Mouse (Mus musculus): ENCODE results near the gene Rab8a. TPM values are rescaled to one million over a fixed set of nuclear protein-coding genes. Genes with fewer than 3 reads are reported as not detected.
"Not testable (repeated sequence)": the region's sequence is repeated elsewhere in the genome, so short reads cannot be mapped to it uniquely, and the experiment has no call there.

Gene Rab8a
- 10 to 100 TPM; 25.2 to 91.2 (median 49.4) TPM for total RNA-seq (2018; cell fraction: chromatin; rRNA removed)
- total RNA-seq (2018; cell fraction: cytosol; rRNA removed): 100 to 1,000 TPM in 20 of 26 experiments, 10 to 100 TPM in 6; 84.0 to 178 (median 122) TPM
- total RNA-seq (2018; cell fraction: nucleus; rRNA removed): 10 to 100 TPM; 26.0 to 87.1 (median 45.7) TPM
- 103 to 457 TPM (median 106 TPM) in 3 replicates for polyA plus RNA-seq (2018)

- Histone ChIP-seq H3K36me3 (ENCODE audit: inconsistent target) (peaks cover 9% of the 10 kb centered on the region; the same call in 1 of the 2 replicates), H3K27ac (peak within 1 kb of the TSS; percentile 71), H3K79me2 (ENCODE audit: inconsistent target) (peaks cover 60% of the 10 kb centered on the region), H3K4me3 (ENCODE audit: inconsistent target) (peak within 1 kb of the TSS; percentile 85)
- under 1% methylated on average over 78 of the region's 82 CpGs for WGBS (ENCODE audit: missing documents)
Measured at GRCm38 (mm10) chr8:72160707-72161697, at the start of gene Rab8a. TSS of gene Rab8a (plus strand) at chr8:72161200.

- Histone ChIP-seq H3K79me2 (ENCODE audit: inconsistent target) (no peaks in the 10 kb centered on the region), H3K27ac (no peak overlapping the region), H3K36me3 (ENCODE audit: inconsistent target) (no peaks in the 10 kb centered on the region), H3K4me3 (ENCODE audit: inconsistent target) (no peak overlapping the region)
- 94% methylated on average over 3 of the region's 3 CpGs for whole genome bisulfite sequencing (ENCODE audit: missing documents)
Measured at GRCm38 (mm10) chr8:72112486-72112885, 48.5 kb upstream of the Rab8a start.

- Histone ChIP-seq H3K36me3 (ENCODE audit: inconsistent target) (no peaks in the 10 kb centered on the region), H3K27ac (no peak overlapping the region), H3K79me2 (ENCODE audit: inconsistent target) (no peaks in the 10 kb centered on the region), H3K4me3 (ENCODE audit: inconsistent target) (no peak overlapping the region)
- WGBS (ENCODE audit: missing documents): 90% methylated on average over 2 of the region's 2 CpGs
Measured at GRCm38 (mm10) chr8:72115202-72115601, 45.8 kb upstream of the Rab8a start.

- Histone ChIP-seq H3K36me3 (ENCODE audit: inconsistent target) (no peaks in the 10 kb centered on the region), H3K4me3 (ENCODE audit: inconsistent target) (no peak overlapping the region), H3K27ac (no peak overlapping the region), H3K79me2 (ENCODE audit: inconsistent target) (no peaks in the 10 kb centered on the region)
- 58% methylated on average over 4 of the region's 4 CpGs for WGBS (ENCODE audit: missing documents)
Measured at GRCm38 (mm10) chr8:72118616-72119015, 42.4 kb upstream of the Rab8a start.

- H3K4me3 ChIP-seq (ENCODE audit: inconsistent target); H3K79me2 ChIP-seq (ENCODE audit: inconsistent target); H3K36me3 ChIP-seq (ENCODE audit: inconsistent target); H3K27ac ChIP-seq: not testable (repeated sequence)
- WGBS (ENCODE audit: missing documents): 87% methylated on average over 3 of the region's 3 CpGs
Measured at GRCm38 (mm10) chr8:72121486-72121885, 39.5 kb upstream of the Rab8a start.

- Histone ChIP-seq H3K4me3 (ENCODE audit: inconsistent target) (no peak overlapping the region), H3K36me3 (ENCODE audit: inconsistent target) (no peaks in the 10 kb centered on the region), H3K27ac (no peak overlapping the region), H3K79me2 (ENCODE audit: inconsistent target) (no peaks in the 10 kb centered on the region)
- WGBS (ENCODE audit: missing documents): 100% methylated on average over 1 of the region's 1 CpGs
Measured at GRCm38 (mm10) chr8:72121997-72122396, 39.0 kb upstream of the Rab8a start.

- Histone ChIP-seq H3K27ac (no peak overlapping the region), H3K36me3 (ENCODE audit: inconsistent target) (no peaks in the 10 kb centered on the region), H3K4me3 (ENCODE audit: inconsistent target) (no peak overlapping the region), H3K79me2 (ENCODE audit: inconsistent target) (no peaks in the 10 kb centered on the region)
- 100% methylated on average over 1 of the region's 1 CpGs for WGBS (ENCODE audit: missing documents)
Measured at GRCm38 (mm10) chr8:72127834-72128233, 33.2 kb upstream of the Rab8a start.

- 91% methylated on average over 2 of the region's 2 CpGs for WGBS (ENCODE audit: missing documents)
- Histone ChIP-seq H3K27ac (no peak overlapping the region), H3K36me3 (ENCODE audit: inconsistent target) (no peaks in the 10 kb centered on the region), H3K4me3 (ENCODE audit: inconsistent target) (no peak overlapping the region), H3K79me2 (ENCODE audit: inconsistent target) (peaks cover 7% of the 10 kb centered on the region)
Measured at GRCm38 (mm10) chr8:72131251-72131650, 29.7 kb upstream of the Rab8a start.

GRCm38 (mm10) chr8:72131901-72132300 is 29.1 kb upstream of the Rab8a start:
- H3K27ac ChIP-seq: no peak overlapping the region
- H3K36me3 ChIP-seq (ENCODE audit: inconsistent target): no peaks in the 10 kb centered on the region
- no peak overlapping the region for H3K4me3 ChIP-seq (ENCODE audit: inconsistent target)
- WGBS (ENCODE audit: missing documents): 57% methylated on average over 2 of the region's 2 CpGs
- H3K79me2 ChIP-seq (ENCODE audit: inconsistent target): peaks cover 14% of the 10 kb centered on the region

GRCm38 (mm10) chr8:72132417-72132816 is 28.6 kb upstream of the Rab8a start:
- WGBS (ENCODE audit: missing documents): 100% methylated on average over 1 of the region's 1 CpGs
- peaks cover 19% of the 10 kb centered on the region for H3K79me2 ChIP-seq (ENCODE audit: inconsistent target)
- H3K36me3 ChIP-seq (ENCODE audit: inconsistent target): no peaks in the 10 kb centered on the region
- no peak overlapping the region for H3K4me3 ChIP-seq (ENCODE audit: inconsistent target)
- no peak overlapping the region for H3K27ac ChIP-seq

- H3K27ac ChIP-seq: no peak overlapping the region
Measured at GRCm38 (mm10) chr8:72132891-72133290, 28.1 kb upstream of the Rab8a start.

GRCm38 (mm10) chr8:72133507-72133906 is 27.5 kb upstream of the Rab8a start:
- Histone ChIP-seq H3K36me3 (ENCODE audit: inconsistent target) (peaks cover 4% of the 10 kb centered on the region; the same call in 1 of the 2 replicates), H3K79me2 (ENCODE audit: inconsistent target) (peaks cover 30% of the 10 kb centered on the region), H3K4me3 (ENCODE audit: inconsistent target) (no peak overlapping the region), H3K27ac (no peak overlapping the region)
- WGBS (ENCODE audit: missing documents): 8% methylated on average over 1 of the region's 1 CpGs

More at GRCm38 (mm10) chr8:72132891-72133290, 28.1 kb upstream of the Rab8a start:
- peaks cover 24% of the 10 kb centered on the region for H3K79me2 ChIP-seq (ENCODE audit: inconsistent target)
- 95% methylated on average over 1 of the region's 1 CpGs for WGBS (ENCODE audit: missing documents)
- no peak overlapping the region for H3K4me3 ChIP-seq (ENCODE audit: inconsistent target)
- H3K36me3 ChIP-seq (ENCODE audit: inconsistent target): no peaks in the 10 kb centered on the region

- Histone ChIP-seq H3K79me2 (ENCODE audit: inconsistent target) (peaks cover 44% of the 10 kb centered on the region), H3K27ac (peak within 1 kb of the TSS; percentile 99), H3K4me3 (ENCODE audit: inconsistent target) (peak within 1 kb of the TSS; percentile 97), H3K36me3 (ENCODE audit: inconsistent target) (peaks cover 18% of the 10 kb centered on the region)
- WGBS (ENCODE audit: missing documents): 11% methylated on average over 44 of the region's 49 CpGs
Measured at GRCm38 (mm10) chr8:72134756-72135445, 26.1 kb upstream of the Rab8a start, which contains the start of gene Tpm4. TSS of gene Tpm4 (plus strand) at chr8:72134975.

GRCm38 (mm10) chr8:72135446-72136301 is 25.3 kb upstream of the Rab8a start:
- Histone ChIP-seq H3K4me3 (ENCODE audit: inconsistent target) (peak overlapping the region; percentile 97), H3K79me2 (ENCODE audit: inconsistent target) (peaks cover 52% of the 10 kb centered on the region), H3K27ac (peak overlapping the region; percentile 99), H3K36me3 (ENCODE audit: inconsistent target) (peaks cover 25% of the 10 kb centered on the region)
- WGBS (ENCODE audit: missing documents): 2% methylated on average over 54 of the region's 62 CpGs
